Mouse (Mus musculus): ENCODE results near the gene Ccdc136. TPM values are rescaled to one million over a fixed set of nuclear protein-coding genes. Genes with fewer than 3 reads are reported as not detected.

The Ccdc136 gene
- polyA plus RNA-seq, 1 experiment from 2014 or later, result 21.0 TPM

DNA sequence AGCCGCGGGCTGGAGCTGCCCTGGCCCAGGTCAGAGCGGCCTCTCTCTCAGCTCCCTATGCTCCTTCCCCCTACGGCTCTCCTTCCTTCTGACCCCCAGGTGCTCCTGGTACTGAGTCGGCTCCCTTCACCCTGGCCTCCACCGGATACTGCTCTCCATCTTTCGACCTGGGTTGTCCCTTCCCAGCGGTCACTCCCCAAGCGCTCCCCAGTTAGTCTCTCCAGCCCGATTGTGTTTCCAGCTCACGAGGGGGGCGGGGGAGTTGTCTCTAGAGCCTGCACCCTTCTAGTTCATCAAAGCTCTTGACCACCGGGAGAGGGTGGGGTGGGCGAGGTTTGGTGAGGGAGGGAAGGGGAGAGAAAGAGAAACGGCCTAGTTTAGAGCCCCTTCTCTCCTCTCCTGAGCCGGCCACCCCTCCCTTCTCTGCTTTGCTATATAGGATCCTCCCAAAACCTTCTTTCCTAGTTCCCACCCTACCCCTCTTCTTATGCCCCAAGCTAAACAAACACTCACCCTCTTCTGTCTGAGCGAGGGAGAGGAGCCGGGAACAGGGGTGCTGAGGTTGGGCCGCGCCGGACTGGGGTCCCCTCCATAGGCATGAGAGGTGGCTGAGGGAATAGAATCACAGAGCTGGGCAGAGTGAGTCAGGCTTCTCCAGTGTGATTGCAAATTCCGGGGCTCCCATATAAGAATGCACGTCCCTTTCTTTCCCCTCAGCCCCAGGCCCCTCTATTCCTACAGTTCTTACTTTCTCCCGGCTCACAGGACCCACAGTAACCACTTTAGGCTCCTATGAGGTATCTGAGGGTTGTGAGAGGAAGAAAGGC lies 818 bp downstream of the Ccdc136 start:
- Histone ChIP-seq H3K9me3 (no peaks in the 10 kb centered on the region), H3K4me1 (peaks cover 19% of the 10 kb centered on the region), H3K4me2 (peak overlapping the region; percentile 92), H3K9ac (peak overlapping the region; percentile 58), H3K27ac (peak overlapping the region; percentile 72), H3K4me3 (peak overlapping the region; percentile 70), H3K36me3 (no peaks in the 10 kb centered on the region; the same call in 1 of the 2 replicates), H3K27me3 (peaks cover 6% of the 10 kb centered on the region)
- 4% methylated on average over 21 of the region's 24 CpGs for WGBS
- peak; percentile 64 for ATAC-seq (ENCODE audit: insufficient number of reproducible peaks, low FRiP score, low TSS enrichment, low read depth)

DNA sequence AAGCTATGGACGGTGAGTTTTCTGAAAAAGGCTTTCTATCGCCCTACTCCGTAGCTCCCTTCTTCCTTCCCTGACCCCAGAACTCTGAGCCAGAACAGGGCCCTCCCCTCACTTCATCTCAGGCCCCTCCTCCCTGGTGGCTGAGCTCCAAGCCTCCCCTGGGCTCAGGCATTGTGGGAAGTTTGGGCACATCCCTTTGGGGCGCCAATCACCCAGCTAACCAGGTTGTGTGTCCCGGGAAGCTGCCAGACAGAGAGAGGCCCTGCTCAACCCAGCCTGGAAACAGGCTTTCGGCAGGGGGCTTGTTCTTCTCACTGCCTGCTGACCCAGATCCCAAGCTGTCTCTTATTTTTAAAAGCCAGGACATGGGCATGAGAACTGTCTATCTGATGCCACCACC lies 1.5 kb downstream of the Ccdc136 start:
- H3K27ac ChIP-seq, result peak overlapping the region; percentile 72; the same call in 1 of the 2 replicates
- 0 out of 2 replicates have a peak overlapping the region, but pooled peaks have one; percentile 58 for H3K9ac ChIP-seq
- H3K4me2 ChIP-seq, result peak overlapping the region; percentile 92
- H3K36me3 ChIP-seq, result no peaks in the 10 kb centered on the region; the same call in 1 of the 2 replicates
- ATAC-seq (ENCODE audit: insufficient number of reproducible peaks, low FRiP score, low TSS enrichment, low read depth), result no peak
- peaks cover 22% of the 10 kb centered on the region for H3K4me1 ChIP-seq
- peaks cover 6% of the 10 kb centered on the region for H3K27me3 ChIP-seq
- WGBS, result 10% methylated on average over 6 of the region's 6 CpGs
- H3K4me3 ChIP-seq, result peak overlapping the region; percentile 70
- no peaks in the 10 kb centered on the region for H3K9me3 ChIP-seq

DNA sequence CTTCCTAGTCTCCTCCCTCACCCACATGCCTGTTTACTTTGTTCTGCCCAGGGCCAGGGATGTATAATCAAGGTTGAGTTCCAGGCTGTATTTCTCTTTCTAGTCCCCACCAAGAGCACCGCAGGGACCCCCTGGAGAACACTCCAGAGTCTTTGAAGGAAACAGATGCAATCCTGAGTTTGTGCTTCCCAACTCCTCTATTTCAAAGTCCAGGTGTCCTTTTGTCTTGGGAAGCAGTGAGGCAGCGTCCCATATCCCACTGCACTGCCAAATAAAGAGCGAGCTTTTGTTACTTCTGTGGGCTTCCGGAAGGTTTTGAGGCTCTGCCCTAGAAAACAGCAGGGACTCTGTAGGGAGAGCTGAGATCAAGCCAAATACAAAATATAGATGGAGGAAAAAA lies 3.7 kb downstream of the Ccdc136 start:
- 89% methylated on average over 4 of the region's 4 CpGs for WGBS
- Histone ChIP-seq H3K4me3 (no peak overlapping the region), H3K4me2 (no peak overlapping the region), H3K9me3 (no peaks in the 10 kb centered on the region), H3K4me1 (peaks cover 27% of the 10 kb centered on the region), H3K27ac (no peak overlapping the region), H3K36me3 (no peaks in the 10 kb centered on the region; the same call in 1 of the 2 replicates), H3K9ac (no peak overlapping the region), H3K27me3 (no peaks in the 10 kb centered on the region)
- no peak for ATAC-seq (ENCODE audit: insufficient number of reproducible peaks, low FRiP score, low TSS enrichment, low read depth)

DNA sequence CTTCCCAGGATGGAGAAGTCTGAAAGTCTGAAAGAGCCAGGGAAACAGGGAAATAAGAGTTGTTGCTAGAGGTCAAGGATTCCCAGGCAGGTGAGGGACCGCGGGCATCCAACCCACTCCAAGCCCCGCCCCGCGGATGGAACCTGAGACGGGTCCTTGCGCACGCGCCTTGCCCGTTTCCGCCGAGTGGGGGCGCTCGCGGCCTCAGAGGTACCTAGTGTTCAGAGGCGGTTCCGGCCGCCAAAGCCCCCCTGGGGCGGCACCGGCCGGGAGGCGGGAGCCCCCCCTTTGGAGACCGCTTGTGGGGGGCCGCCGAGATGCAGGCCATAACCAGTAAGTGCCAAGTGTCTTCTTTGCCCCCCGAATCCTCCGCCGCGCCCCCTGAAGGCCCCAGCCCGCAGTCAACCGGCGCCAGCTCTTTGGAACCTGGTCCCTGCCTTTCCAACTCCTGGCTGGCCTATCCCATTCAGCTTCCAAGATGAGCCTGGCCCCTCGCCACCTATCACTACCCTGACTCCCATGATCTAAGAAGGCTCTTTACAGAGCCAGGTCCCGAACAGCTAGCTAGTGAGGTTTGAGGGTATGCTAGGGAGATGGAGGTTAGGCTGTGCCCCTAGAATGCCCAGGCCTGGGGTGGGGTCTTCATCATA lies 6.7 kb downstream of the Ccdc136 start:
- H3K4me2 ChIP-seq, result peak overlapping the region; percentile 40
- H3K4me3 ChIP-seq, result peak overlapping the region; percentile 21
- no peak overlapping the region for H3K9ac ChIP-seq
- peaks cover 10% of the 10 kb centered on the region for H3K4me1 ChIP-seq
- no peak overlapping the region for H3K27ac ChIP-seq
- no peaks in the 10 kb centered on the region for H3K27me3 ChIP-seq
- no peak for ATAC-seq (ENCODE audit: insufficient number of reproducible peaks, low FRiP score, low TSS enrichment, low read depth)
- no peaks in the 10 kb centered on the region for H3K9me3 ChIP-seq
- WGBS, result 7% methylated on average over 33 of the region's 34 CpGs
- H3K36me3 ChIP-seq, result peaks cover 9% of the 10 kb centered on the region

DNA sequence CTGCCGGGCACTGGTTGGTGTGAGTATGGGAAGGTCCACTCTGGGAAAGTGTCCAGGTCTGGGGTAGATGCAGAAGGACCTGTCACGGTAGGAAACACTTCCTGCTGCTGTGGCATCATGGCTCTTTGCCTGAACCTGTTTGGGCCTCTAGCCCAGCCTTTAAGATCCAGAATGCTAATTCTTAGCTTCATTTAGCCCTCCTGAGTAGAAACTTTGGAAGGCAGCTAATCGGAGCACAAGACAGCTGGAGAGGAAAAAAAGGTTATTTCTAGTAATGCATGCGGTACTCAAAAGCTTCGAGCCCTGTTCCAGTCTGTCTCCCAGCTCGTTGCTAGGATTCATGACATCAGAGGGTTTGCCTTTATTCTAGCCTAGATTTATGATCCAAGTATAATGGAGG lies 10.3 kb downstream of the Ccdc136 start:
- no peaks in the 10 kb centered on the region for H3K27me3 ChIP-seq
- H3K4me3 ChIP-seq, result no peak overlapping the region
- 82% methylated on average over 6 of the region's 6 CpGs for WGBS
- peaks cover 8% of the 10 kb centered on the region for H3K4me1 ChIP-seq
- no peak overlapping the region for H3K27ac ChIP-seq
- no peaks in the 10 kb centered on the region for H3K9me3 ChIP-seq
- peaks cover 32% of the 10 kb centered on the region; the same call in 1 of the 2 replicates for H3K36me3 ChIP-seq
- no peak overlapping the region for H3K9ac ChIP-seq
- ATAC-seq (ENCODE audit: insufficient number of reproducible peaks, low FRiP score, low TSS enrichment, low read depth), result no peak
- H3K4me2 ChIP-seq, result no peak overlapping the region

DNA sequence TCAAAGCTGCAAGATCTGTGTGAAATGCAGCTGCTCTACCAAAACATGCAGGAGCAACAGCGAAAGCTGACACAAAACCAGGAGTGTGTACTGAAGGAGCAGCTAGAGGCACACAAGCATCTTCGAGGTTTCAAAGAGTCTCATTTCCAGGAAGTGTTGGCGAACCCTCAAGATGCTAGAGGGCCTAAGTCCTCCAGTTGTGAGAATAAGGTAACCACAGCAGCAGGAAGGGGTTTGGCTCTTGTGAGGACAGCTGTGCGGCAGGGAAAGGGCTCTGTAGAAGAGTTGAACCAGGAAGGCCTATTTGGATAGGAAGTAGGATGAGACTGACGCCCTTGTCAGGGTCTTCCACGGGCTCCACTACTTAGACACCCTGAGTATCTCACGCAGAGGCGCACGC lies 19.3 kb downstream of the Ccdc136 start:
- 82% methylated on average over 9 of the region's 9 CpGs for WGBS
- no peak for ATAC-seq (ENCODE audit: insufficient number of reproducible peaks, low FRiP score, low TSS enrichment, low read depth)
- Histone ChIP-seq H3K4me2 (no peak overlapping the region), H3K4me1 (no peaks in the 10 kb centered on the region), H3K9ac (no peak overlapping the region), H3K4me3 (no peak overlapping the region), H3K27ac (no peak overlapping the region), H3K27me3 (no peaks in the 10 kb centered on the region), H3K36me3 (peaks cover 27% of the 10 kb centered on the region; the same call in 1 of the 2 replicates), H3K9me3 (no peaks in the 10 kb centered on the region)

DNA sequence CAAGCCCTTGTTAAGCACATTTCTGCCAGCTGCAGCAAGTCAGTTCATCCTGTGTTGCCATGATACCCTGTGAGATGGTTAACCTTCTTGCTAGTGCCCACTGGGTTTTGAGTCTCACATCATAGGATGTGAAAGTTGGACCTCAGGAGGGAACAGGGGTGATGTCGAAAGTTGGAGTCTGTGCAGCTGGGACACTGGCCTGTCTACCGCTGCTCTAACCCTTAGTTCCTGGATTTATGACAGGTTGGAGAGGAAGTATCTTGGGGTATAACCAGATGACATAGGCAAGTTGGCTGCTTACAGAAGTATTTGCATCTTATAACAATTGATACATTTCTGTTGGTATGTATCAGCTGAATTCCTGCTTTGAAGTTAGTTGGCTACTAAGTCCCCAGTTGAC lies 24.5 kb downstream of the Ccdc136 start:
- Histone ChIP-seq H3K4me2 (no peak overlapping the region), H3K36me3 (peaks cover 7% of the 10 kb centered on the region; the same call in 1 of the 2 replicates), H3K9me3 (no peaks in the 10 kb centered on the region), H3K27ac (no peak overlapping the region), H3K4me1 (no peaks in the 10 kb centered on the region), H3K4me3 (no peak overlapping the region), H3K9ac (no peak overlapping the region), H3K27me3 (no peaks in the 10 kb centered on the region)
- ATAC-seq (ENCODE audit: insufficient number of reproducible peaks, low FRiP score, low TSS enrichment, low read depth), result no peak
- WGBS, result 90% methylated on average over 2 of the region's 2 CpGs

DNA sequence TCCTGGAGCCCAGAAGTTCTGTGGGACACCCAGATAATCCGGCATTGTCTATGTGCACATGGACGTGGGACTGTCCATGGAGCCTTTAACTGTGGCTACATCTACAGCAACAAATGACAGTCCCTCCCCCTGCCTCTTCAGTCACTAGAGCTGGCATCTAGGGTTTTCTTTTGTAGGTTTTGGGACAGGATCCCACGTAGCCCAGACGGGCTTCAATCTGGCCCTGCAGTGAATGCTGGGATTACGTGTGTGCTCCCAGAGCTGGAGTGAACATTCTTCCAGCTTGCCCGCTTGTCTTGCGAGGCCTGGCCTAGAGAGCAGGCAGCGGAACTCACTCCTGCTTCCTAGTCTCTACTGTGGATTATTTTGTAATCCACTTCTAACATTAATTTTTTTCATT lies 29.0 kb downstream of the Ccdc136 start:
- no peaks in the 10 kb centered on the region for H3K4me1 ChIP-seq
- H3K27ac ChIP-seq, result no peak overlapping the region
- no peak overlapping the region for H3K4me2 ChIP-seq
- H3K9me3 ChIP-seq, result no peaks in the 10 kb centered on the region
- H3K9ac ChIP-seq, result no peak overlapping the region
- WGBS, result 87% methylated on average over 8 of the region's 8 CpGs
- no peak overlapping the region for H3K4me3 ChIP-seq
- no peak for ATAC-seq (ENCODE audit: insufficient number of reproducible peaks, low FRiP score, low TSS enrichment, low read depth)
- no peaks in the 10 kb centered on the region for H3K27me3 ChIP-seq
- H3K36me3 ChIP-seq, result no peaks in the 10 kb centered on the region; the same call in 1 of the 2 replicates

DNA sequence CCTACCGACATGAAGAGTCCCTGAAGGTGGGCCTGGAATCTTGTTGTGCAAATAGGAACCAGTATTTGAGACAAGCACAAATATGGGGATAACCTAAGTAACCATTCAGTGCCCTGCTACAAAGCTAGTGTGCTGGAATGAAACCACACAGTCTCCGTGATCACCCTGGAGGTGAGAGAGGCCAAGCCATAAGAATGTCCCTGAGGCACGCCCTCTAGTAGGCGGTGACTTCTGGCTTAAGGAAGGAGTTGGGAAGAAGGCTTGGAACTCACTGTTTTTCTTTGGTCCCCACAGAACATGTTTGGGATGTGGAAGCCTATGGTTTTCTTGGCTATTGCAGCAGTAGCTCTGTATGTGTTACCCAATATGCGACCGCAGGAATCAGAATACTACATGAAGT lies 30.2 kb downstream of the Ccdc136 start:
- H3K27ac ChIP-seq, result no peak overlapping the region
- H3K27me3 ChIP-seq, result no peaks in the 10 kb centered on the region
- 68% methylated on average over 6 of the region's 6 CpGs for WGBS
- ATAC-seq (ENCODE audit: insufficient number of reproducible peaks, low FRiP score, low TSS enrichment, low read depth), result no peak
- no peaks in the 10 kb centered on the region for H3K9me3 ChIP-seq
- no peak overlapping the region for H3K9ac ChIP-seq
- no peak overlapping the region for H3K4me2 ChIP-seq
- H3K4me1 ChIP-seq, result peaks cover 7% of the 10 kb centered on the region
- no peaks in the 10 kb centered on the region for H3K36me3 ChIP-seq
- no peak overlapping the region for H3K4me3 ChIP-seq

DNA sequence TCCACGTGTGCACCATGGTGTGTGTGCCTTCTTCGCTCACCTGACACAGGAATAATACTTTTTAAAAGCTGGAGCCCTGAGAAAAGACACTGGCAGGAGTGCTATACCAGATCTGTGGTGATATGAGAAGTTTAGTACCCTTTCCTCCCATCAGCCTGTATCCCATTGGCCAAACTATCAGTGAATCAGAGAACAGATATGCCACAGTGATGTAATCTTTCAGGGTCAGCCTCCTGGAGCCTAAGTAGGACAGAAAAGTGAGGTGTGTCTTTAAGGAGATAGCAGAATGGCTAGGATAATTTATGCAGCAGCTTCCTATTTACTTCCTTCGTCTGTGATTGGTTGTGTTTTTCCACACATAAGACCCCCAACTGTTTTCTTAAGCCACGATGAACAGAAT lies 32.1 kb downstream of the Ccdc136 start:
- peaks cover 23% of the 10 kb centered on the region for H3K4me1 ChIP-seq
- no peaks in the 10 kb centered on the region for H3K36me3 ChIP-seq
- no peaks in the 10 kb centered on the region for H3K9me3 ChIP-seq
- H3K4me3 ChIP-seq, result no peak overlapping the region
- WGBS, result 65% methylated on average over 4 of the region's 4 CpGs
- H3K9ac ChIP-seq, result no peak overlapping the region
- H3K27ac ChIP-seq, result no peak overlapping the region
- no peak for ATAC-seq (ENCODE audit: insufficient number of reproducible peaks, low FRiP score, low TSS enrichment, low read depth)
- H3K27me3 ChIP-seq, result peaks cover 2% of the 10 kb centered on the region; the same call in 1 of the 2 replicates
- H3K4me2 ChIP-seq, result no peak overlapping the region

DNA sequence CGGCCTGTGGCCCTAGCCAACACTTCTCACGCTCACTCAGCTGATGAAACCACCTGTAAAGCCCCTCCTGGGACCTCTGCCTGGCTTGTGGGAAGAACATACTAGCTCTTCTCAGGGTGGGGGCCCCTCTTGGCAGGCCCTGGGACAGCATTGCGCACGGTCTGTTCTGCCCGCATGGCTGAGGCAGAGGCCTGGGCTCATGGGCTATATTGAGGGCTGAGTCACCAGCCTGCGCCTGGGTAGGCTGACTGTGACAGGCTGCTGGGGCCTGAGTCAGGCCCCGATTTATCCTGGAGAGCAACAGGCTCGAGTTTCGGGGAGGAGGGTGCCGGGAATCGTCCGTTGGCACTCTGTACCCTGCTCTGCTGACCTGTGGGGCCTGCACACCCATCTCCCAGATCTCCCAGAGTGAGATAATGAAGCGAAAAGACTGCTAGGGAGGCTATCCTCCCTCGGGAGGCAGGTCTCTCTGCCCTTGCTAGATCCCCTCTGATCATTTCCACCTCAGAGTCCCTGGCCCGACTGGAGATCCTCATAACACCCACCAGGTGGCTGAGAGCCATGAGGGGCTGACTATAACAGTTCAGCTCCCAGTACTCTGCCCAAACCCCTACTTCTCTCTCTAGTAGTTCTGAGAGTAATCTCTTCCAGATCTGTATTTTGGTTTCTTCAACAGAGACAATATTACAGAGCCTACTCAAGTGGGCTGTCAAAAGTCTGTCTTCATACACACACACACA lies 34.7 kb downstream of the Ccdc136 start:
- Histone ChIP-seq H3K4me1 (peaks cover 50% of the 10 kb centered on the region), H3K9me3 (no peaks in the 10 kb centered on the region), H3K4me3 (no peak overlapping the region), H3K4me2 (no peak overlapping the region), H3K27ac (0 out of 2 replicates have a peak overlapping the region, but pooled peaks have one; percentile 11), H3K36me3 (no peaks in the 10 kb centered on the region), H3K9ac (no peak overlapping the region), H3K27me3 (peaks cover 12% of the 10 kb centered on the region; the same call in 1 of the 2 replicates)
- WGBS, result 42% methylated on average over 15 of the region's 15 CpGs
- ATAC-seq (ENCODE audit: insufficient number of reproducible peaks, low FRiP score, low TSS enrichment, low read depth), result no peak

Data from limb, embryonic 15.5 days (tissue).